Mouse (Mus musculus) WW6 (cell line): ENCODE data around the gene Prkab1.
A peak's percentile ranks its signal among the peaks of the same experiment; 100 is the strongest.

Experiments
- DNase-seq: peaks from one replicate; pipeline ENCODE4 v3.0.0-alpha.2; 2013; ENCODE audit warnings: low read depth, low spot score

The Prkab1 gene

DNA sequence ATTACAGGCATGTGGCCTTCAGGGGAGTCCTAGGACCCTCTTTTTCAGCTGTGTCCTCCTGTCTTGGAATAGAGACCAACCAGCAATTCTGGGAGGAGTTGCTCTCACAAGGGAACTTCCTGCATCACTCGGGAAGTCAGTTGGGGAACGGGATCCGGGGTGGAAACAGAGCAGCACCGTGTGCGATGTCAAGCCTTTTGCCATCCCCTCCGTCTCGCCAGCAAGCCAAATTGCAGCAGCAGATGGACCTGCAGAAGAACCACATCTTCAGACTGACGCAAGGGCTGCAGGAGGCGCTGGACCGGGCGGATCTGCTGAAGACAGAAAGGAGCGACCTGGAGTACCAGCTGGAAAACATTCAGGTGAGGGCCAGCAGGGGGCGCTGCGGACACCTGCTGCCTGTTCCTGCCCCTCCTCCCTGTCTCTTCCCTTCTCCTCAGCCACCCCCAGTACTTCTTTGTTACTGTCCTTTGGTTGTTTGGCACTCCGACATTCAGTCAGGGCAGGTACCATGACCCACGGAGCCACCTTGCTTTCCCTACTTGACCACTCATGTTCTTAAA, 45.1 kb downstream of the Prkab1 start:
- DNase-seq = peak; percentile 58

DNA sequence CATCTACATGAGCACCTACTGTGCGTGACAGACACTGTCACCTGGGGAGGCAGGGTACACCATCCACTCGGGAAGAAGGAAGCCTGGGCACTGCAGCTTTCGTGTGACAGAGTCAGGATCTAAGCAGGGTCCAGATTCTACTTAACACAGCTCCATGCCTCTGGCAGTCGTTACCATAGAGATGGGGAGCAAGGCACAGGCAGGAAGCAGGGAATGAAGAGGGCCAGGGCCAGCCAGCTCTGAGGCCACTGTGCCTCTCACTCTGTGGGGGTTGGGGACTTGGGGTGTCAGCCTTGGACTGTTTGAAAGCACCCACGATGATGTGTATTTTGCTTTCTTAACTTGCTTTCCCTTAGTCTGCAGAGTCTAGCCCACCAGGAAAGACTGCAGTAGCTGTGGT, 46.1 kb downstream of the Prkab1 start:
- DNase-seq = no peak

DNA sequence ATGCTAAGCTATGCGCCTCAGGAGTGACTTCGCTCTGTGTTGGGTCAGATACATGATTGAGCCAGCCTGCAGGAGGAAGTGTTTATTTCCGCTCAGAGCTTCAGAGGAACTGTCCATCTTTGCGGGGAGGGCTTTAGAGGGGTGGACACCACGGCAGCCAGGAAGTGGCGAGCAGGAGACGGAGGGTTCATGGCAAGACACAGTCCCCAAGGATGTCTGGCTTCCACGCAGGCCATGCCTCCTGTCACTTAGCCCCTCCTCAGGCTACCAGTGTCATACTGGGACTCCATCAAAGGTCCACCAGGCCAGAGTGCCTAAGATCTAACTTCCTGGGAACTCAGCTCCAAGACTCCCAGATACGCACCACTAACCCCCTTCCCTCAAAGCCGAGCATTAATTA, 46.6 kb downstream of the Prkab1 start:
- no peak for DNase-seq

DNA sequence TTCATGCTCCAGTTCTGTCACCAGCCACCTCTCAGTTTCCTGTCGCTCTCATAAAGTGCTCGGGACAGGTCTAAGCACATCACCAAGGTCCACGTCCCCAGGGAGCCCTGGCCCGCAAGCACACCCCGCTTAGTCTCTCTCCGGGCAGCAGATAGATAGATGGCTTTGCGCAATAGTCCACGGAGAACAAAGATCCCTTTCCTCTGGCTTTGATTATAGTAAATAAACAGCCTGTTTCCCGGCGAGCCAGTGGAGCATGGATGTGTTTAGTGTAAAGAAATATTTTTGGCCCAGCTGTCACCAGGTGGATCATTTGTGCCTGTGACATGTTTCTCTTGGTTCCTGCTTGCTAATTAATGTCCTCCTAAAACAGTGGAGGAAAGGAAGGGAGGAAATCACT, 47.0 kb downstream of the Prkab1 start:
- no peak for DNase-seq

DNA sequence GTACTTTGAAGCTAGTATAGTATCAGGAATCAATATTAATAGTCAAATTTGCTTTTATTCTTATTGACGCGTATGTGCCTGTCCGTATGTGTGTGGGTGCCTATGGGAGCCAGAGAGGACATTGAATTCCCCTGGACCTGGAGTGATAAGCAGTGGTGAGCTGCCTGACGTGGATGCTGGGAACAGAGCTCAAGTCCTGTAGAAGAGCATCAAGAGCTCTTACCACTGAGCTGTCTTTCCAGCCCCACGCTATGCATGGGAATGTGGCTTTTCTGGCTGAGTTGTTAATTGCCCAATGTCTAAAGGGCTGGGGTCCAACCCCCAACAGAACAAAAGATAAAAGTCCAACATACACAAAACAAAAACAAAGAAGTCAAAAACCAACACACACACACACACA, 47.9 kb downstream of the Prkab1 start:
- no peak for DNase-seq

DNA sequence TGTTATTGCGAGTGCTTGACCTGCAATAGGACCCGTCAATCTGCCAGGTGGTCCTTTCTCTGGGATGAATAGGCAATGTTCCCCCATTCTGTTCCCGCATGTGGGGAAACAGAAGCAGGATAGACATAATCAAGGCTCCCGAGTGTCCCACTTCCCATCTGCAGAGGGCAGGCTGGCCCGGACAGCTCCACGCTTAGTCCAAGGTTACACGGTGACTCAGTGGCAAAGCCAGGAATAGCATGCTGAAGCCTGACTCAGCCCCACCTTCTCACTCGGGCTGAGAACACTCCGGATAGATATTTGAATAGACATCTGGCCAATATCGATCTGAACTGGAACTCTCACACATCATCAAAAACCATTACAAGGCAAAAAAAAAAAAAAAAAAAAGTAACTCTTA, 48.6 kb downstream of the Prkab1 start:
- DNase-seq = no peak

DNA sequence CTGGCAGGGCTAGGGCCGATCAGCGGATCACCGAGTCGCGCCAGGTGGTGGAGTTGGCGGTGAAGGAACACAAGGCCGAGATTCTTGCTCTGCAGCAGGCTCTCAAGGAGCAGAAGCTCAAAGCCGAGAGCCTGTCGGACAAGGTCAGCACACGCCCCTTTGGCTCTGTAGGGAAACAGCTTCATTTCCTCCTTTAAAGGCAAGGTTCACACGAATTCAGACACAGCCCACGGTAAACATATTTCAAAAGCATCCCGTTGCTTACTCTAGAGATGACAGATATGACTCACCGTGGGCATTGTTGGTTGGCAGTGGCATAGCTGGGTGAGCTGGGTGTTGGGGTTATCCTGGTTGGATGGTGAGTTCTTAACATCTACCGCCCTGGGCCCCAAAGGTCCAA, 53.1 kb downstream of the Prkab1 start:
- DNase-seq = no peak
